Comparison of ENCODE assay signal across 8 mouse cellular contexts in the genomic region with DNA sequence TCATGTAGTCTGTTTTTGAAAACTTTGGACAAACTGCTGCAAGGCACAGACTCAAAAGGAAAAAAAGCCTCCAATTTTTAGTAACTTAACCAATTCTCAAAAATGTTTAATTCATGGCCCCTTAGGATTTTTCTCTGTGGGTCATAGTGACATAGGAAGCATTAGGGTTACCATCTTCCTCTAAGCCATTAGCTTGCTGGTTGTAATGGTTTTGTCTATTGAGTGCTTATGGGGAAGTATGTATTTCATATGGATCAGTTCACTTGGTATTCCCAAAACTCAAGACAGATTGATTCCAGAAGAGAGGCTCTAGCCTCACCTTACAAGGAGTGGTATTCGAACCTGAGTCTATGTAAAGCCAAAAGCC. TPM values are rescaled to one million over a fixed set of nuclear protein-coding genes. Genes with fewer than 3 reads are reported as not detected.
DNase-seq lines count a peak whose midpoint lies in the region; ATAC-seq and TF ChIP-seq lines count a peak whose summit lies in the region.

No protein-coding gene starts in this region.

- TF ChIP-seq POLR2A in embryonic fibroblast, embryonic 13.5 days (IDR thresholded peaks at IDR 0.05; ENCODE audit: low read depth, low read length): no peak
- TF ChIP-seq POLR2A in thymus, adult 2 months (IDR thresholded peaks at IDR 0.05; ENCODE audit: control insufficient read depth, extremely low read depth, insufficient read depth, low read length, poor library complexity): no peak

- no peaks in the 10 kb centered on the region for H3K27me3 ChIP-seq in limb, embryonic 11.5 days (ENCODE audit: control insufficient read depth, insufficient read depth, low read length)
- no peaks in the 10 kb centered on the region for H3K27me3 ChIP-seq in neural tube, embryonic 13.5 days
- H3K27me3 ChIP-seq in thymus, adult 2 months (ENCODE audit: control insufficient read depth, insufficient read depth, low read length): no peaks in the 10 kb centered on the region

- H3K4me2 ChIP-seq in limb, embryonic 11.5 days (ENCODE audit: low read depth, severe bottlenecking): peak overlapping the region; percentile 57
- peak overlapping the region; percentile 65 for H3K4me2 ChIP-seq in neural tube, embryonic 13.5 days

- no peak for ATAC-seq in limb, embryonic 11.5 days (ENCODE audit: insufficient number of reproducible peaks, low FRiP score, low TSS enrichment, low read depth)
- ATAC-seq in neural tube, embryonic 13.5 days (ENCODE audit: low read depth): no peak

- peak overlapping the region; percentile 94 for H3K27ac ChIP-seq in left cerebral cortex, adult 2 months
- peak overlapping the region; percentile 70 for H3K27ac ChIP-seq in embryonic fibroblast, embryonic 13.5 days (ENCODE audit: insufficient read depth, low read length)
- H3K27ac ChIP-seq in limb, embryonic 11.5 days (replicated peaks; ENCODE audit: low read depth, low read length): no peak overlapping the region; the same call in 1 of the 2 replicates
- H3K27ac ChIP-seq in neural tube, embryonic 13.5 days (replicated peaks): peak overlapping the region; percentile 86
- no peak overlapping the region for H3K27ac ChIP-seq in thymus, adult 2 months (ENCODE audit: control insufficient read depth, insufficient read depth, low read length)

- DNase-seq in left cerebral cortex, adult 2 months (ENCODE audit: extremely low spot score in 1 of 2, low spot score in 2 of 2): no peak
- no peak for DNase-seq in left cerebral cortex, adult 8-10 months (ENCODE audit: low spot score in 2 of 2)
- no peak for DNase-seq in limb, embryonic 11.5 days (ENCODE audit: low spot score)
- no peak for DNase-seq in right cerebral cortex, postnatal 10 days (ENCODE audit: low spot score in 2 of 2)
- no peak for DNase-seq in ovary, adult 18-20 months (ENCODE audit: low spot score)
- DNase-seq in thymus, adult 2 months: no peak

- intact Hi-C loops in left cerebral cortex, adult 2 months (cut with DNase I): loop anchor here (1.0 to 5.0 kb wide), 3 partner anchors 41 to 79 kb away; a partner anchor contains a TSS

- no peaks in the 10 kb centered on the region for H3K9me3 ChIP-seq in limb, embryonic 11.5 days (ENCODE audit: control insufficient read depth, low read length)
- no peaks in the 10 kb centered on the region for H3K9me3 ChIP-seq in neural tube, embryonic 13.5 days

- 79% methylated on average over 1 of the region's 1 CpGs for WGBS in limb, embryonic 11.5 days
- 97% methylated on average over 1 of the region's 1 CpGs for WGBS in neural tube, embryonic 13.5 days
- WGBS in thymus, adult 2 months: 97% methylated on average over 1 of the region's 1 CpGs

- peak overlapping the region; percentile 69 for H3K4me3 ChIP-seq in left cerebral cortex, adult 2 months
- H3K4me3 ChIP-seq in embryonic fibroblast, embryonic 13.5 days (ENCODE audit: insufficient read depth, low read length): peak overlapping the region; percentile 100; the same call in 1 of the 2 replicates
- peak overlapping the region; percentile 67 for H3K4me3 ChIP-seq in limb, embryonic 11.5 days (ENCODE audit: low read depth, low read length)
- peak overlapping the region; percentile 89 for H3K4me3 ChIP-seq in neural tube, embryonic 13.5 days
- H3K4me3 ChIP-seq in thymus, adult 2 months (ENCODE audit: control insufficient read depth, insufficient read depth, low read length): no peak overlapping the region

- TF ChIP-seq CTCF in left cerebral cortex, adult 2 months (IDR thresholded peaks at IDR 0.05): no peak
- TF ChIP-seq CTCF in embryonic fibroblast, embryonic 13.5 days (IDR thresholded peaks at IDR 0.05; ENCODE audit: borderline replicate concordance, insufficient read depth, low read length): no peak
- TF ChIP-seq CTCF in thymus, adult 2 months (IDR thresholded peaks at IDR 0.05; ENCODE audit: borderline replicate concordance, control insufficient read depth, extremely low read depth, insufficient read depth, low read length, poor library complexity): no peak

- peak overlapping the region; percentile 91 for H3K9ac ChIP-seq in limb, embryonic 11.5 days (ENCODE audit: low read length)
- peak overlapping the region; percentile 95 for H3K9ac ChIP-seq in neural tube, embryonic 13.5 days

- H3K36me3 ChIP-seq in limb, embryonic 11.5 days (ENCODE audit: control insufficient read depth, insufficient read depth, low read length): no peaks in the 10 kb centered on the region; the same call in 1 of the 2 replicates
- peaks cover 35% of the 10 kb centered on the region for H3K36me3 ChIP-seq in neural tube, embryonic 13.5 days
- peaks cover 17% of the 10 kb centered on the region for H3K36me3 ChIP-seq in thymus, adult 2 months (ENCODE audit: control insufficient read depth, insufficient read depth, low read length)

- H3K4me1 ChIP-seq in embryonic fibroblast, embryonic 13.5 days (ENCODE audit: control insufficient read depth, insufficient read depth, low read length): peaks cover 8% of the 10 kb centered on the region; the same call in 1 of the 2 replicates
- H3K4me1 ChIP-seq in limb, embryonic 11.5 days (ENCODE audit: control insufficient read depth, insufficient read depth, low read length): peaks cover 6% of the 10 kb centered on the region; the same call in 1 of the 2 replicates
- peaks cover 19% of the 10 kb centered on the region for H3K4me1 ChIP-seq in neural tube, embryonic 13.5 days (replicated peaks)
- peaks cover 6% of the 10 kb centered on the region; the same call in 1 of the 2 replicates for H3K4me1 ChIP-seq in thymus, adult 2 months (replicated peaks; ENCODE audit: control insufficient read depth, insufficient read depth, low read length)

RNA-seq across cellular contexts. Expression of a gene that starts 0.7 kb away (rescaled TPM):
- 10 to 100 TPM; 41.2 to 41.8 TPM for total RNA-seq in left cerebral cortex, adult 2 months (2021)
- 10 to 100 TPM; 37.8 to 43.7 (median 42.0) TPM for total RNA-seq in left cerebral cortex, adult 8-10 months (2022)
- 51.1 and 59.9 TPM in 2 replicates for polyA plus RNA-seq in embryonic fibroblast, embryonic 13.5 days (2011; ENCODE audit: insufficient read length, low read depth, missing spikeins)
- 87.2 and 111 TPM in 2 replicates for polyA plus RNA-seq in limb, embryonic 11.5 days (2014; fragmentation: Nextera tagmentation; extraction: Ambion mirVana)
- 44.8 and 49.5 TPM in 2 replicates for polyA plus RNA-seq in neural tube, embryonic 13.5 days (2015; fragmentation: Nextera tagmentation; extraction: Ambion mirVana)
- 65.9 and 74.4 TPM in 2 replicates for polyA plus RNA-seq in thymus, adult 2 months (2012; rRNA removed)

RNA-seq across cellular contexts. Expression of a gene that starts 40.6 kb away (rescaled TPM):
- total RNA-seq in left cerebral cortex, adult 2 months (2021): 100 to 1,000 TPM; 101 to 110 TPM
- total RNA-seq in left cerebral cortex, adult 8-10 months (2022): 100 to 1,000 TPM in 1 of 4 experiments, 10 to 100 TPM in 3; 97.6 to 103 (median 98.8) TPM
- polyA plus RNA-seq in embryonic fibroblast, embryonic 13.5 days (2011; ENCODE audit: insufficient read length, low read depth, missing spikeins): 71.8 and 72.4 TPM in 2 replicates
- polyA plus RNA-seq in limb, embryonic 11.5 days (2014; fragmentation: Nextera tagmentation; extraction: Ambion mirVana): 58.5 and 62.8 TPM in 2 replicates
- 134 and 143 TPM in 2 replicates for polyA plus RNA-seq in neural tube, embryonic 13.5 days (2015; fragmentation: Nextera tagmentation; extraction: Ambion mirVana)
- 14.0 and 16.1 TPM in 2 replicates for polyA plus RNA-seq in thymus, adult 2 months (2012; rRNA removed)

RNA-seq across cellular contexts. Expression of a gene that starts 47.5 kb away (rescaled TPM):
- under 1 TPM; 0.86 to 0.94 TPM for total RNA-seq in left cerebral cortex, adult 2 months (2021)
- total RNA-seq in left cerebral cortex, adult 8-10 months (2022): 1 to 10 TPM in 2 of 4 experiments, under 1 TPM in 2; 0.70 to 2.3 (median 1.5) TPM
- polyA plus RNA-seq in embryonic fibroblast, embryonic 13.5 days (2011; ENCODE audit: insufficient read length, low read depth, missing spikeins): 0.16 TPM in 1 of 2 replicates, not detected in the other
- polyA plus RNA-seq in limb, embryonic 11.5 days (2014; fragmentation: Nextera tagmentation; extraction: Ambion mirVana): 0.45 and 0.57 TPM in 2 replicates
- 0.47 and 0.90 TPM in 2 replicates for polyA plus RNA-seq in neural tube, embryonic 13.5 days (2015; fragmentation: Nextera tagmentation; extraction: Ambion mirVana)
- polyA plus RNA-seq in thymus, adult 2 months (2012; rRNA removed): 9.9 and 11.4 TPM in 2 replicates

Comparison
In these comparisons a context has a peak if more than half of its experiments do, and no peak if none do; other contexts are left out.
1. H3K27ac ChIP-seq: peak in left cerebral cortex, adult 2 months (single experiment), embryonic fibroblast, embryonic 13.5 days (single experiment) and neural tube, embryonic 13.5 days (single experiment); none in limb, embryonic 11.5 days (single experiment) and thymus, adult 2 months (single experiment).